Mouse (Mus musculus) G1E (cell line): ENCODE data around the gene Slc41a1. TPM values are rescaled to one million over a fixed set of nuclear protein-coding genes. Genes with fewer than 3 reads are reported as not detected.

ENCODE experiments used
- ATAC-seq: 2 replicates; pipeline ENCODE4 v1.8.0; 2016; ENCODE audit warnings: mild to moderate bottlenecking; ENCODE audit not compliant: insufficient number of reproducible peaks, poor library complexity, low FRiP score, severe bottlenecking; ENCODE audit errors: extremely low read depth
- DNase-seq: peaks from one replicate; pipeline ENCODE4 v3.0.0; 2012; ENCODE audit warnings: low spot score
- H3K27me3 ChIP-seq: 2 replicates; pipeline ENCODE4 v1.6.1; 2012; ENCODE audit warnings: mild to moderate bottlenecking, low read length, inconsistent platforms; ENCODE audit not compliant: insufficient read depth
- H3K36me3 ChIP-seq: replicated peaks from 2 replicates; pipeline ENCODE3; 2012; ENCODE audit warnings: mild to moderate bottlenecking, inconsistent platforms
- H3K4me1 ChIP-seq: 2 replicates; pipeline ENCODE4 v1.6.1; 2012; ENCODE audit warnings: low read depth, low read length, inconsistent platforms, mixed read lengths; ENCODE audit not compliant: insufficient read depth
- H3K4me3 ChIP-seq: 2 replicates; pipeline ENCODE4 v1.5.1; 2012; ENCODE audit warnings: low read depth, mild to moderate bottlenecking, inconsistent platforms, low read length, moderate library complexity, mixed read lengths
- H3K9me3 ChIP-seq: replicated peaks from 2 replicates; pipeline ENCODE4 v1.6.1; 2012; ENCODE audit warnings: inconsistent platforms
- CTCF ChIP-seq: IDR thresholded peaks from 2 replicates; pipeline ENCODE4 v1.5.1; 2012; ENCODE audit warnings: low read depth, low read length, inconsistent platforms, mixed read lengths
- GATA1 ChIP-seq: IDR thresholded peaks from 2 replicates; pipeline ENCODE4 v1.6.1; 2012; ENCODE audit warnings: borderline replicate concordance, low read length, inconsistent platforms, mixed read lengths
- GATA2 ChIP-seq: IDR thresholded peaks from 2 replicates; pipeline ENCODE4 v1.6.1; 2012; ENCODE audit warnings: low read depth, low read length, inconsistent platforms, borderline replicate concordance
- POLR2AphosphoS5 ChIP-seq: IDR thresholded peaks from 2 replicates; pipeline ENCODE4 v1.6.1; 2012; ENCODE audit warnings: low read depth, low read length, inconsistent platforms; ENCODE audit not compliant: insufficient replicate concordance
- TAL1 ChIP-seq: conservative IDR thresholded peaks from 2 replicates; pipeline ENCODE4 v1.6.1; 2012; ENCODE audit warnings: low read depth, low read length, inconsistent platforms, mixed read lengths
- polyA plus RNA-seq: library from polyadenylated mRNA; stranded (reverse); fragments of >175 nt; gene quantifications from 2 replicates; pipeline ENCODE4 v1.2.3, GENCODE M21; 2012
- total RNA-seq, 2 experiments: library from RNA; stranded (forward) in 1 of 2; stranded (reverse) in 1 of 2; fragments of 200-1000 nt in 1 of 2; fragments of >200 nt in 1 of 2; fragmentation: Nextera tagmentation in 1 of 2; gene quantifications; 2 replicates each; pipeline ENCODE4 v1.2.3; 2014 to 2017

Gene Slc41a1
- total RNA-seq (2014; fragmentation: Nextera tagmentation) = 11.8 and 21.0 TPM in 2 replicates
- total RNA-seq (2017) = 6.8 and 7.1 TPM in 2 replicates
- 7.2 and 7.8 TPM in 2 replicates for polyA plus RNA-seq

DNA sequence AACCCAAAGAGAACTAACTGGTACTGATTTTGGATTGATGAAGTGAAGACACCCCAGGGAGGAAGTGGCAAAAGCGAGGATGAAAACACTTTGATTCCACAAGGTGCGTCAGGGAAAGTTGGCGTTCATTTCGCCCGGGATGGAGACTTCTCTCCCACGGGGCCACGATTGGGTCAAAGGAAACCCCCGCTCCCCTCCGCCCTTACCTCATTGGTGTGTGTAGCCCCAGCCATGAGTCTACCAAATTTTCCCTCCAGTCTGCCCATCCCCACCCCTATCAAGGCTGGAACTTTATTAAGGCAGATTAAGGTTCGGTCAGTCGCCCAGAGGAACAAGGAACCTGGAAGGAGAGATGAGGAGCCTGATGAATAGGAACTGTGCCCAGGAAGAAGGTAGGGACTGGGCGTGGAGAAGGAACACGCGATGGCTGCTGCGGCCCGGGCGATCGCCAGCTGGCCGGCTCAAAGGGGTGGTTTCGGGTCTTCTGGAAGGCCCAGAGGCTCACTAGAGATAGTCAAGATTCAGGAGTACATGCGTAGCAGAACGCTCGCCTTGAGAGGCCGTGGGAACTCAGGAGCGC lies at the start of gene Slc41a1:
Gene Slc41a1 (plus strand): TSS at position 287 of the 580 bp plus-strand sequence.
- ATAC-seq (no peak), DNase-seq (no peak)
- H3K4me1 ChIP-seq = peaks cover 35% of the 10 kb centered on the region
- H3K9me3 ChIP-seq = no peaks in the 10 kb centered on the region
- TF ChIP-seq GATA2 (no peak), POLR2AphosphoS5 (no peak), CTCF (no peak)
- H3K36me3 ChIP-seq = peaks cover 28% of the 10 kb centered on the region
- peaks cover 19% of the 10 kb centered on the region for H3K27me3 ChIP-seq
- H3K4me3 ChIP-seq = peak within 1 kb of the TSS; percentile 78

GRCm38 (mm10) chr1:131794591-131794990 lies 32.7 kb upstream of the Slc41a1 start:
- no peak overlapping the region for H3K4me3 ChIP-seq
- H3K4me1 ChIP-seq = no peaks in the 10 kb centered on the region
- H3K36me3 ChIP-seq = no peaks in the 10 kb centered on the region
- H3K27me3 ChIP-seq = peaks cover 19% of the 10 kb centered on the region
- DNase-seq (no peak), ATAC-seq (no peak)
- no peaks in the 10 kb centered on the region for H3K9me3 ChIP-seq
- TF ChIP-seq POLR2AphosphoS5 (no peak), TAL1 (no peak), GATA2 (no peak), CTCF (no peak), GATA1 (no peak)

- no peak for TF ChIP-seq TAL1
- TF ChIP-seq POLR2AphosphoS5 = no peak
- TF ChIP-seq CTCF = no peak
- TF ChIP-seq GATA1 = no peak
- TF ChIP-seq GATA2 = no peak
- DNase-seq (no peak), ATAC-seq (no peak)
- Histone ChIP-seq H3K36me3 (no peaks in the 10 kb centered on the region), H3K27me3 (peaks cover 19% of the 10 kb centered on the region), H3K9me3 (no peaks in the 10 kb centered on the region), H3K4me1 (peaks cover 4% of the 10 kb centered on the region), H3K4me3 (no peak overlapping the region)
Observed at GRCm38 (mm10) chr1:131795171-131795570, 32.1 kb upstream of the Slc41a1 start.

DNA sequence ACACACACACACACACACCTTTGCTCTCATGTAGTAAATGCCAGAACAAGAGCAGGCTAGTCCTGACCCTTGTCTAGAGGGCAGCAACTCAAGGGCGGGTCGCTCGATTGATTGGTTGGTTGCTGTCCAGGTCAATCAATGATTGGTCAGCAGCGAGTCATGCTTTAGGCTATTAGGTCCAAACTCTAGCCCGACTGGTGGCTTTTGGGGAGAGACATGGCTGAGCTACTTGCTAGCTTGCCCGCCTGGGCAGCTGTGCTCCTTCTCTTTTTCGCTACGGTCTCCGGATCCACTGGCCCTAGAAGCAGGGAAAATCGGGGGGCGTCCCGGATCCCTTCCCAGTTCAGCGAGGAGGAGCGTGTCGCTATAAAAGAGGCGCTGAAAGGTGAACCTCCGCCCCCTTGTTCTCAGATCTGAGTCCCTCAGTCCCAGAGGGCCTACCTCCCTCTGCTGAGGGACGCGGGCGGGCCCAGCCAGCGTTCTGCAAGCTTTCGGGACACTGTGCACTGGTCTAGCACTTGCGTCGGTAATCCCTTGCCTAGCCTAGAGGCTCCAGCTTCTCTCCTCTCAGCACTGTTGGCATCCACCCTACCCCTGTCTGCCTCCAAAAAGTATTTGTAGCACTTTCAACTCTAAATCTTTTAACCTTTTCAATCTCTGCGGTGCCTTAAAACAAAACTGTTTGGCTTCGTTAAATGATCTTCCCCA lies 29.9 kb upstream of the Slc41a1 start, which contains the start of gene Pm20d1:
Gene Pm20d1 (plus strand): TSS at position 180 of the 708 bp plus-strand sequence.
- H3K4me3 ChIP-seq = no peak within 1 kb of the TSS
- ATAC-seq = no peak
- TF ChIP-seq CTCF = no peak
- no peak for TF ChIP-seq TAL1
- TF ChIP-seq POLR2AphosphoS5 = no peak
- no peak for TF ChIP-seq GATA1
- TF ChIP-seq GATA2 = no peak

DNA sequence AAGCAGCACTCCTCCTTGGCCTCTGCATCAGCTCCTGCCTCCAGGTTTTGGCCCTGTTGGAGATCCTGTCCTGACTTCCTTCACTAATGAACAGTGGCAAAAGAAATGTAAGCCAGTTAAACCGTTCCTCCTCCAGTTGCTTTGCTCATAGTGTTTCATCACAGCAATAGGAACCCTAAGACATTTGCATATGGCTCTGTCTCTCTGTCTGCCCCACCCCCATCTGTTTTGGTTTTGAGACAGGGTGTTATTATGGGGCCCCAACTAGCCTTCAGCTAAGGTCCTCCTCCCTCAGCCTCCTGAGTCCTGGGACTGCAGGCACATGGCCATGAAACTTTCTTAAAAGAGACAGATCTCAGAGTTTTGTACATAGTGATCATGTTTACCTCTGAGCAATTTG lies 27.3 kb upstream of the Slc41a1 start:
- TF ChIP-seq CTCF (no peak), TAL1 (no peak), POLR2AphosphoS5 (no peak), GATA2 (no peak), GATA1 (no peak)
- no peak for ATAC-seq

More for the DNA sequence above, 29.9 kb upstream of the Slc41a1 start, which contains the start of gene Pm20d1:
- no peaks in the 10 kb centered on the region for H3K9me3 ChIP-seq
- H3K36me3 ChIP-seq = no peaks in the 10 kb centered on the region
- peaks cover 33% of the 10 kb centered on the region for H3K27me3 ChIP-seq
- no peak for DNase-seq
- H3K4me1 ChIP-seq = peaks cover 4% of the 10 kb centered on the region

GRCm38 (mm10) chr1:131801071-131801470 lies 26.2 kb upstream of the Slc41a1 start:
- no peak for ATAC-seq
- Histone ChIP-seq H3K27me3 (peaks cover 48% of the 10 kb centered on the region), H3K36me3 (no peaks in the 10 kb centered on the region), H3K9me3 (no peaks in the 10 kb centered on the region), H3K4me3 (no peak overlapping the region), H3K4me1 (peaks cover 4% of the 10 kb centered on the region)
- TF ChIP-seq POLR2AphosphoS5 = no peak
- TF ChIP-seq CTCF = no peak
- no peak for TF ChIP-seq TAL1
- TF ChIP-seq GATA2 = no peak
- no peak for TF ChIP-seq GATA1
- no peak for DNase-seq

More for the DNA sequence above, 27.3 kb upstream of the Slc41a1 start:
- DNase-seq = no peak
- H3K4me1 ChIP-seq = peaks cover 4% of the 10 kb centered on the region
- H3K36me3 ChIP-seq = no peaks in the 10 kb centered on the region
- H3K27me3 ChIP-seq = peaks cover 46% of the 10 kb centered on the region
- H3K9me3 ChIP-seq = no peaks in the 10 kb centered on the region
- no peak overlapping the region for H3K4me3 ChIP-seq
